Comparison of ENCODE assay signal across 23 mouse cellular contexts in genomic region chr5:144728237-144728636, GRCm38 (mm10). TPM values are rescaled to one million over a fixed set of nuclear protein-coding genes. Genes with fewer than 3 reads are reported as not detected.
"Had no signal": no experiment of that assay in that cellular context is flagged by ENCODE, and none has a peak within 500 bp of the region (broad histone marks: within the 10 kb centered on the region; RNA-seq: fewer than 3 reads in every experiment).

No protein-coding gene starts in this region.

- H3K9ac ChIP-seq: heart, embryonic 12.5 days; hindbrain, embryonic 12.5 days; hindbrain, embryonic 14.5 days; intestine, embryonic 15.5 days; limb, embryonic 13.5 days had no signal

- H3K4me2 ChIP-seq: heart, embryonic 12.5 days; hindbrain, embryonic 12.5 days; hindbrain, embryonic 14.5 days; intestine, embryonic 15.5 days; limb, embryonic 13.5 days had no signal

- ATAC-seq: hindbrain, embryonic 16.5 days; inflammation-experienced regulatory T-cells, adult 6 months; intestine, embryonic 15.5 days; intestine, postnatal 0 days had no signal

- H3K9me3 ChIP-seq: heart, embryonic 10.5 days; heart, embryonic 12.5 days; hindbrain, embryonic 10.5 days; hindbrain, embryonic 12.5 days; intestine, embryonic 15.5 days; limb, embryonic 13.5 days had no signal

- H3K27me3 ChIP-seq: intestine, embryonic 15.5 days had no signal

- DNase-seq: gastrocnemius, adult 2 months; gastrocnemius, postnatal 10 days; gastrocnemius, postnatal 25 days; heart, adult 18-20 months; heart, postnatal 10 days; heart, postnatal 4 days; kidney, adult 18-20 months; kidney, adult 8-10 months; kidney, postnatal 10 days; kidney, postnatal 25 days; kidney, postnatal 4 days had no signal

- H3K4me1 ChIP-seq: heart, embryonic 12.5 days; hindbrain, embryonic 12.5 days; intestine, embryonic 15.5 days; limb, embryonic 13.5 days had no signal

- H3K27ac ChIP-seq: gastrocnemius, adult 2 months; heart, embryonic 10.5 days; hindbrain, embryonic 10.5 days; hindbrain, embryonic 12.5 days; hindbrain, embryonic 14.5 days; intestine, embryonic 15.5 days; layer of hippocampus, adult 2 months; left cerebral cortex, adult 2 months; limb, embryonic 13.5 days had no signal

- H3K4me3 ChIP-seq: gastrocnemius, adult 2 months; heart, embryonic 10.5 days; heart, embryonic 12.5 days; hindbrain, embryonic 10.5 days; hindbrain, embryonic 12.5 days; intestine, embryonic 15.5 days; layer of hippocampus, adult 2 months; left cerebral cortex, adult 2 months; limb, embryonic 13.5 days had no signal

- H3K36me3 ChIP-seq: heart, embryonic 10.5 days; heart, embryonic 12.5 days; hindbrain, embryonic 10.5 days; hindbrain, embryonic 12.5 days; intestine, embryonic 15.5 days; limb, embryonic 13.5 days had no signal

RNA-seq across cellular contexts. Expression of gene Tmem130, which starts 33.4 kb away (rescaled TPM):
- total RNA-seq: gastrocnemius, adult 2 months; gastrocnemius, postnatal 25 days had no signal
- polyA plus RNA-seq: inflammation-experienced regulatory T-cells, adult 6 months had no signal
